In genomic region chr5:23385763-23386217, GRCm38 (mm10) we compare ENCODE assay signal across 8 mouse cellular contexts. TPM values are rescaled to one million over a fixed set of nuclear protein-coding genes. Genes with fewer than 3 reads are reported as not detected.
DNase-seq lines count a peak whose midpoint lies in the region; ATAC-seq and TF ChIP-seq lines count a peak whose summit lies in the region.

No protein-coding gene starts in this region.

- H3K4me1 ChIP-seq in lung, postnatal 0 days (ENCODE audit: insufficient read depth, low read depth, low read length) = no peaks in the 10 kb centered on the region
- peaks cover 7% of the 10 kb centered on the region for H3K4me1 ChIP-seq in forebrain, embryonic 14.5 days (ENCODE audit: control insufficient read depth, insufficient read depth, low read length)
- peaks cover 16% of the 10 kb centered on the region for H3K4me1 ChIP-seq in midbrain, embryonic 13.5 days (replicated peaks)

- intact Hi-C loops in gastrocnemius, postnatal 14 days (cut with DNase I; ENCODE audit: low total_unique reads) = no loop called here

- H3K4me2 ChIP-seq in lung, postnatal 0 days (replicated peaks; ENCODE audit: low read depth, low read length) = no peak overlapping the region
- H3K4me2 ChIP-seq in forebrain, embryonic 14.5 days (ENCODE audit: low read length) = no peak overlapping the region
- H3K4me2 ChIP-seq in midbrain, embryonic 13.5 days (replicated peaks) = no peak overlapping the region

- no peak overlapping the region for H3K9ac ChIP-seq in lung, postnatal 0 days (replicated peaks; ENCODE audit: low read depth)
- no peak overlapping the region for H3K9ac ChIP-seq in forebrain, embryonic 14.5 days (ENCODE audit: low read length)
- H3K9ac ChIP-seq in midbrain, embryonic 13.5 days (replicated peaks) = no peak overlapping the region

- H3K27ac ChIP-seq in lung, postnatal 0 days (ENCODE audit: low read length) = no peak overlapping the region
- no peak overlapping the region for H3K27ac ChIP-seq in forebrain, embryonic 14.5 days (ENCODE audit: low read depth, low read length)
- H3K27ac ChIP-seq in midbrain, embryonic 13.5 days = peak overlapping the region; percentile 19; the same call in 1 of the 2 replicates

- WGBS in lung, postnatal 0 days = 46% methylated on average over 5 of the region's 5 CpGs
- 25% methylated on average over 5 of the region's 5 CpGs for WGBS in forebrain, embryonic 14.5 days
- WGBS in midbrain, embryonic 13.5 days = 48% methylated on average over 5 of the region's 5 CpGs

- no peak for TF ChIP-seq CTCF in lung, postnatal 0 days (IDR thresholded peaks at IDR 0.05)

- no peaks in the 10 kb centered on the region for H3K27me3 ChIP-seq in lung, postnatal 0 days (replicated peaks; ENCODE audit: insufficient read depth, low read length)
- no peaks in the 10 kb centered on the region for H3K27me3 ChIP-seq in forebrain, embryonic 14.5 days (replicated peaks; ENCODE audit: control insufficient read depth, insufficient read depth, low read length)
- H3K27me3 ChIP-seq in midbrain, embryonic 13.5 days = no peaks in the 10 kb centered on the region

- H3K36me3 ChIP-seq in lung, postnatal 0 days (ENCODE audit: insufficient read depth, low read length) = no peaks in the 10 kb centered on the region
- no peaks in the 10 kb centered on the region for H3K36me3 ChIP-seq in forebrain, embryonic 14.5 days (ENCODE audit: control insufficient read depth, insufficient read depth, low read length)
- no peaks in the 10 kb centered on the region for H3K36me3 ChIP-seq in midbrain, embryonic 13.5 days

- no peaks in the 10 kb centered on the region for H3K9me3 ChIP-seq in lung, postnatal 0 days (ENCODE audit: low read length)
- no peaks in the 10 kb centered on the region for H3K9me3 ChIP-seq in forebrain, embryonic 14.5 days (replicated peaks; ENCODE audit: control insufficient read depth, low read length)
- no peaks in the 10 kb centered on the region for H3K9me3 ChIP-seq in midbrain, embryonic 13.5 days

- ATAC-seq in lung, postnatal 0 days = no peak
- 0 out of 2 replicates have a peak, but pooled peaks have one; percentile 10 for ATAC-seq in forebrain, embryonic 14.5 days
- peak; percentile 69 for ATAC-seq in midbrain, embryonic 13.5 days

- peak; percentile 19 for DNase-seq in lung, postnatal 0 days (ENCODE audit: low spot score)
- no peak for DNase-seq in lung, adult 18-20 months
- DNase-seq in forebrain, embryonic 14.5 days (ENCODE audit: low spot score) = peak; percentile 44
- peak; percentile 28 for DNase-seq in thymus, postnatal 0 days (ENCODE audit: low spot score)
- no peak for DNase-seq in adrenal gland, adult 8-10 months
- no peak for DNase-seq in gastrocnemius, postnatal 14 days
- DNase-seq in layer of hippocampus, postnatal 25 days (ENCODE audit: extremely low spot score in 1 of 2, low spot score in 1 of 2) = no peak

- H3K4me3 ChIP-seq in lung, postnatal 0 days (ENCODE audit: low read depth, low read length) = no peak overlapping the region
- no peak overlapping the region for H3K4me3 ChIP-seq in forebrain, embryonic 14.5 days (ENCODE audit: low read depth, low read length)
- no peak overlapping the region for H3K4me3 ChIP-seq in midbrain, embryonic 13.5 days (replicated peaks)

- no peak for TF ChIP-seq EP300 in lung, postnatal 0 days (IDR thresholded peaks at IDR 0.05)

RNA-seq across cellular contexts. Expression of gene Kmt2e, which starts 48.5 kb away (rescaled TPM):
- 97.3 and 106 TPM in 2 replicates for polyA plus RNA-seq in lung, postnatal 0 days (2015; fragmentation: Nextera tagmentation; extraction: Ambion mirVana)
- polyA plus RNA-seq in forebrain, embryonic 14.5 days (2014; fragmentation: Nextera tagmentation; extraction: Ambion mirVana) = 131 and 154 TPM in 2 replicates
- 178 and 181 TPM in 2 replicates for polyA plus RNA-seq in midbrain, embryonic 13.5 days (2015; fragmentation: Nextera tagmentation; extraction: Ambion mirVana)
- 84.6 and 111 TPM in 2 replicates for polyA plus RNA-seq in thymus, postnatal 0 days (2015; fragmentation: Nextera tagmentation; extraction: Ambion mirVana)
- total RNA-seq in adrenal gland, adult 8-10 months (2022) = 100 to 1,000 TPM in 2 of 4 experiments, 10 to 100 TPM in 2; 71.4 to 117 (median 87.8) TPM
- total RNA-seq in gastrocnemius, postnatal 14 days (2021) = 10 to 100 TPM; 25.2 to 27.1 TPM
- total RNA-seq in layer of hippocampus, postnatal 25 days (2021) = 100 to 1,000 TPM in 1 of 2 experiments, 10 to 100 TPM in 1; 80.8 to 102 TPM

Comparison
In these comparisons a context has a peak if more than half of its experiments do, and no peak if none do; other contexts are left out.
1. DNase-seq: peak in lung, postnatal 0 days (single experiment), forebrain, embryonic 14.5 days (single experiment) and thymus, postnatal 0 days (single experiment); none in lung, adult 18-20 months (0 of 2), adrenal gland, adult 8-10 months (single experiment), gastrocnemius, postnatal 14 days (single experiment) and layer of hippocampus, postnatal 25 days (0 of 2).